10 mouse cellular contexts compared by ENCODE assay signal in genomic region chr15:99032041-99032725, GRCm38 (mm10). TPM values are rescaled to one million over a fixed set of nuclear protein-coding genes. Genes with fewer than 3 reads are reported as not detected.
DNase-seq lines count a peak whose midpoint lies in the region; ATAC-seq and TF ChIP-seq lines count a peak whose summit lies in the region.
"Had no signal": no experiment of that assay in that cellular context is flagged by ENCODE, and none has a peak within 500 bp of the region (broad histone marks: within the 10 kb centered on the region; RNA-seq: fewer than 3 reads in every experiment).

No protein-coding gene starts in this region.

- DNase-seq in adrenal gland, postnatal 10 days = peak; percentile 13
- no peak for DNase-seq in adrenal gland, postnatal 25 days
- DNase-seq in midbrain, embryonic 11.5 days (ENCODE audit: low spot score, missing footprints) = no peak
- DNase-seq in midbrain, postnatal 0 days (ENCODE audit: low spot score) = no peak
- no peak for DNase-seq in left cerebral cortex, postnatal 25 days (ENCODE audit: low spot score in 2 of 2)
- DNase-seq in spleen, postnatal 14 days (ENCODE audit: low spot score in 2 of 2) = no peak

- TF ChIP-seq CTCF in midbrain, postnatal 0 days (IDR thresholded peaks at IDR 0.05) = no peak
- no peak for TF ChIP-seq CTCF in small intestine, adult 2 months (IDR thresholded peaks at IDR 0.05; ENCODE audit: extremely low read depth, insufficient read length, insufficient replicate concordance, low read depth, low read length)

- WGBS in midbrain, embryonic 11.5 days = 77% methylated on average over 9 of the region's 9 CpGs
- 75% methylated on average over 9 of the region's 9 CpGs for WGBS in midbrain, postnatal 0 days
- 57% methylated on average over 9 of the region's 9 CpGs for WGBS in intestine, embryonic 16.5 days
- 27% methylated on average over 9 of the region's 9 CpGs for WGBS in small intestine, adult 2 months

- peak overlapping the region; percentile 9; the same call in 1 of the 2 replicates for H3K4me3 ChIP-seq in midbrain, embryonic 11.5 days (ENCODE audit: low read depth, low read length)
- H3K4me3 ChIP-seq in midbrain, postnatal 0 days (ENCODE audit: low read depth, low read length) = no peak overlapping the region
- peak overlapping the region; percentile 69 for H3K4me3 ChIP-seq in intestine, embryonic 16.5 days (ENCODE audit: low read length)
- peak overlapping the region; percentile 54 for H3K4me3 ChIP-seq in small intestine, adult 2 months (ENCODE audit: low read depth, low read length)
- H3K4me3 ChIP-seq: hindbrain, embryonic 15.5 days had no signal

- intact Hi-C loops in left cerebral cortex, postnatal 25 days (cut with DNase I) = no loop called here

- H3K4me2 ChIP-seq in midbrain, embryonic 11.5 days = peak overlapping the region; percentile 77
- no peak overlapping the region for H3K4me2 ChIP-seq in midbrain, postnatal 0 days (ENCODE audit: low read depth, low read length, poor library complexity, severe bottlenecking)
- peak overlapping the region; percentile 86 for H3K4me2 ChIP-seq in intestine, embryonic 16.5 days (ENCODE audit: low read depth, low read length)
- H3K4me2 ChIP-seq: hindbrain, embryonic 15.5 days had no signal

- no peak for ATAC-seq in midbrain, embryonic 11.5 days (ENCODE audit: low FRiP score)
- no peak for ATAC-seq in midbrain, postnatal 0 days (ENCODE audit: low FRiP score)
- no peak for ATAC-seq in intestine, embryonic 16.5 days

- no peaks in the 10 kb centered on the region for H3K9me3 ChIP-seq in midbrain, embryonic 11.5 days (ENCODE audit: control insufficient read depth, low read length)
- H3K9me3 ChIP-seq in midbrain, postnatal 0 days (ENCODE audit: low read length) = no peaks in the 10 kb centered on the region
- no peaks in the 10 kb centered on the region for H3K9me3 ChIP-seq in intestine, embryonic 16.5 days (ENCODE audit: control insufficient read depth, low read length)
- H3K9me3 ChIP-seq: hindbrain, embryonic 15.5 days had no signal

- no peak for TF ChIP-seq POLR2A in small intestine, adult 2 months (IDR thresholded peaks at IDR 0.05; ENCODE audit: low read depth, low read length)

- no peak overlapping the region for H3K9ac ChIP-seq in midbrain, embryonic 11.5 days (ENCODE audit: low read length)
- no peak overlapping the region for H3K9ac ChIP-seq in midbrain, postnatal 0 days (replicated peaks; ENCODE audit: low read length, poor library complexity, severe bottlenecking)
- H3K9ac ChIP-seq in intestine, embryonic 16.5 days (ENCODE audit: low read depth, low read length) = peak overlapping the region; percentile 81
- H3K9ac ChIP-seq: hindbrain, embryonic 15.5 days had no signal

- no peaks in the 10 kb centered on the region for H3K36me3 ChIP-seq in midbrain, embryonic 11.5 days (ENCODE audit: control insufficient read depth, insufficient read depth, low read length)
- no peaks in the 10 kb centered on the region for H3K36me3 ChIP-seq in midbrain, postnatal 0 days (ENCODE audit: insufficient read depth, low read length)
- peaks cover 12% of the 10 kb centered on the region for H3K36me3 ChIP-seq in intestine, embryonic 16.5 days (ENCODE audit: control insufficient read depth, insufficient read depth, low read length)
- peaks cover 29% of the 10 kb centered on the region for H3K36me3 ChIP-seq in small intestine, adult 2 months (ENCODE audit: control insufficient read depth, insufficient read depth, low read length)
- H3K36me3 ChIP-seq: hindbrain, embryonic 15.5 days had no signal

- H3K4me1 ChIP-seq in midbrain, embryonic 11.5 days (ENCODE audit: control insufficient read depth, insufficient read depth, low read length) = peaks cover 11% of the 10 kb centered on the region
- peaks cover 2% of the 10 kb centered on the region; the same call in 1 of the 2 replicates for H3K4me1 ChIP-seq in midbrain, postnatal 0 days (ENCODE audit: insufficient read depth, low read length)
- H3K4me1 ChIP-seq in intestine, embryonic 16.5 days (ENCODE audit: control insufficient read depth, insufficient read depth, low read length) = peaks cover 21% of the 10 kb centered on the region
- 0 out of 2 replicates have a peak, but pooled peaks cover 2% of the 10 kb centered on the region for H3K4me1 ChIP-seq in small intestine, adult 2 months (ENCODE audit: control insufficient read depth, insufficient read depth, insufficient read length, low read length)

- H3K27ac ChIP-seq in midbrain, embryonic 11.5 days (ENCODE audit: low read depth, low read length) = no peak overlapping the region
- H3K27ac ChIP-seq in midbrain, postnatal 0 days (ENCODE audit: low read depth, low read length) = no peak overlapping the region
- peak overlapping the region; percentile 29; the same call in 1 of the 2 replicates for H3K27ac ChIP-seq in intestine, embryonic 16.5 days (ENCODE audit: low read length)
- peak overlapping the region; percentile 35 for H3K27ac ChIP-seq in small intestine, adult 2 months (ENCODE audit: insufficient read depth, low read depth, low read length)
- H3K27ac ChIP-seq: hindbrain, embryonic 15.5 days had no signal

- peaks cover 5% of the 10 kb centered on the region for H3K27me3 ChIP-seq in midbrain, embryonic 11.5 days (ENCODE audit: control insufficient read depth, insufficient read depth, low read length)
- peaks cover 12% of the 10 kb centered on the region; the same call in 1 of the 2 replicates for H3K27me3 ChIP-seq in midbrain, postnatal 0 days (ENCODE audit: insufficient read depth, low read length)
- no peaks in the 10 kb centered on the region for H3K27me3 ChIP-seq in intestine, embryonic 16.5 days (replicated peaks; ENCODE audit: control insufficient read depth, insufficient read depth, low read length)
- no peaks in the 10 kb centered on the region for H3K27me3 ChIP-seq in small intestine, adult 2 months (ENCODE audit: control insufficient read depth, insufficient read depth, low read length)

RNA-seq across cellular contexts. Expression of gene Tuba1c, which starts 2.5 kb away (rescaled TPM):
- total RNA-seq in adrenal gland, postnatal 10 days (2021) = 100 to 1,000 TPM; 144 to 176 TPM
- 286 and 303 TPM in 2 replicates for total RNA-seq in adrenal gland, postnatal 25 days (2021)
- polyA plus RNA-seq in midbrain, embryonic 11.5 days (2014; fragmentation: Nextera tagmentation; extraction: Ambion mirVana) = 102 and 106 TPM in 2 replicates
- 18.2 and 22.6 TPM in 2 replicates for total RNA-seq in midbrain, postnatal 0 days (2014; rRNA removed)
- 9.6 and 9.9 TPM in 2 replicates for polyA plus RNA-seq in midbrain, postnatal 0 days (2015; fragmentation: Nextera tagmentation; extraction: Ambion mirVana)
- 295 and 311 TPM in 2 replicates for polyA plus RNA-seq in intestine, embryonic 16.5 days (2015; fragmentation: Nextera tagmentation; extraction: Ambion mirVana)
- polyA plus RNA-seq in small intestine, adult 2 months (2012; rRNA removed) = 252 and 382 TPM in 2 replicates
- total RNA-seq in left cerebral cortex, postnatal 25 days (2021) = 10 to 100 TPM; 71.0 to 80.5 TPM

RNA-seq across cellular contexts. Expression of gene Prph, which starts 22.8 kb away (rescaled TPM):
- total RNA-seq in adrenal gland, postnatal 10 days (2021) = 10 to 100 TPM; 24.0 to 59.0 TPM
- total RNA-seq in adrenal gland, postnatal 25 days (2021) = 0.52 and 2.2 TPM in 2 replicates
- 3.6 and 4.8 TPM in 2 replicates for polyA plus RNA-seq in midbrain, embryonic 11.5 days (2014; fragmentation: Nextera tagmentation; extraction: Ambion mirVana)
- 9.8 and 11.2 TPM in 2 replicates for total RNA-seq in midbrain, postnatal 0 days (2014; rRNA removed)
- 8.0 and 9.1 TPM in 2 replicates for polyA plus RNA-seq in midbrain, postnatal 0 days (2015; fragmentation: Nextera tagmentation; extraction: Ambion mirVana)
- 35.0 and 38.4 TPM in 2 replicates for polyA plus RNA-seq in intestine, embryonic 16.5 days (2015; fragmentation: Nextera tagmentation; extraction: Ambion mirVana)
- polyA plus RNA-seq in small intestine, adult 2 months (2012; rRNA removed) = 4.6 and 4.8 TPM in 2 replicates
- 1 to 10 TPM; 1.4 to 1.6 TPM for total RNA-seq in left cerebral cortex, postnatal 25 days (2021)
- total RNA-seq: neutrophil, adult 5-6 weeks had no signal

RNA-seq across cellular contexts. Expression of gene Troap, which starts 42.2 kb away (rescaled TPM):
- total RNA-seq in adrenal gland, postnatal 10 days (2021) = 1 to 10 TPM; 8.2 to 9.8 TPM
- 4.3 and 5.6 TPM in 2 replicates for total RNA-seq in adrenal gland, postnatal 25 days (2021)
- 19.7 and 27.2 TPM in 2 replicates for polyA plus RNA-seq in midbrain, embryonic 11.5 days (2014; fragmentation: Nextera tagmentation; extraction: Ambion mirVana)
- total RNA-seq in midbrain, postnatal 0 days (2014; rRNA removed) = 1.6 and 4.1 TPM in 2 replicates
- 1.4 and 2.1 TPM in 2 replicates for polyA plus RNA-seq in midbrain, postnatal 0 days (2015; fragmentation: Nextera tagmentation; extraction: Ambion mirVana)
- polyA plus RNA-seq in intestine, embryonic 16.5 days (2015; fragmentation: Nextera tagmentation; extraction: Ambion mirVana) = 20.2 and 25.4 TPM in 2 replicates
- 5.3 and 9.0 TPM in 2 replicates for polyA plus RNA-seq in small intestine, adult 2 months (2012; rRNA removed)
- total RNA-seq in left cerebral cortex, postnatal 25 days (2021) = under 1 TPM; 0.69 TPM

RNA-seq across cellular contexts. Expression of gene C1ql4, which starts 55.4 kb away (rescaled TPM):
- under 1 TPM in 1 of 2 experiments, not detected in 1; 0.18 TPM for total RNA-seq in adrenal gland, postnatal 10 days (2021)
- total RNA-seq in adrenal gland, postnatal 25 days (2021) = not detected in 2 replicates
- 5.0 and 6.2 TPM in 2 replicates for polyA plus RNA-seq in midbrain, embryonic 11.5 days (2014; fragmentation: Nextera tagmentation; extraction: Ambion mirVana)
- total RNA-seq in midbrain, postnatal 0 days (2014; rRNA removed) = 17.7 and 21.1 TPM in 2 replicates
- 8.5 and 9.2 TPM in 2 replicates for polyA plus RNA-seq in midbrain, postnatal 0 days (2015; fragmentation: Nextera tagmentation; extraction: Ambion mirVana)
- 0.09 and 0.17 TPM in 2 replicates for polyA plus RNA-seq in intestine, embryonic 16.5 days (2015; fragmentation: Nextera tagmentation; extraction: Ambion mirVana)
- polyA plus RNA-seq in small intestine, adult 2 months (2012; rRNA removed) = not detected in 2 replicates
- total RNA-seq in left cerebral cortex, postnatal 25 days (2021) = not detected
- total RNA-seq: neutrophil, adult 5-6 weeks had no signal

Comparison
In these comparisons a context has a peak if more than half of its experiments do, and no peak if none do; other contexts are left out.
1. H3K27ac ChIP-seq: peak in intestine, embryonic 16.5 days (single experiment) and small intestine, adult 2 months (single experiment); none in midbrain, embryonic 11.5 days (single experiment) and midbrain, postnatal 0 days (single experiment).